Mouse (Mus musculus) C2C12 (cell line): Measurements from ENCODE around the gene Arhgap6.

Source experiments
- CEBPB ChIP-seq: IDR thresholded peaks from one replicate; pipeline ENCODE4 v1.6.1; 2011; ENCODE audit warnings: low read depth, mild to moderate bottlenecking, control low read depth, moderate library complexity
- CTCF ChIP-seq: IDR thresholded peaks from one replicate; pipeline ENCODE4 v1.5.1; 2011; ENCODE audit not compliant: control insufficient read depth, insufficient read depth, insufficient read length
- MAX ChIP-seq: IDR thresholded peaks from one replicate; pipeline ENCODE4 v1.6.1; 2011; ENCODE audit warnings: mild to moderate bottlenecking, control low read depth
- MYOD1 ChIP-seq: IDR thresholded peaks from one replicate; pipeline ENCODE4 v1.6.1; 2011; ENCODE audit warnings: low read depth; ENCODE audit not compliant: control insufficient read depth, insufficient read length
- MYOG ChIP-seq: IDR thresholded peaks from one replicate; pipeline ENCODE4 v1.6.1; 2011; ENCODE audit not compliant: control insufficient read depth, insufficient read length; ENCODE audit errors: extremely low read depth
- USF1 ChIP-seq: IDR thresholded peaks from one replicate; pipeline ENCODE4 v1.6.1; 2011; ENCODE audit warnings: low read depth, mild to moderate bottlenecking, control low read depth, moderate library complexity

DNA sequence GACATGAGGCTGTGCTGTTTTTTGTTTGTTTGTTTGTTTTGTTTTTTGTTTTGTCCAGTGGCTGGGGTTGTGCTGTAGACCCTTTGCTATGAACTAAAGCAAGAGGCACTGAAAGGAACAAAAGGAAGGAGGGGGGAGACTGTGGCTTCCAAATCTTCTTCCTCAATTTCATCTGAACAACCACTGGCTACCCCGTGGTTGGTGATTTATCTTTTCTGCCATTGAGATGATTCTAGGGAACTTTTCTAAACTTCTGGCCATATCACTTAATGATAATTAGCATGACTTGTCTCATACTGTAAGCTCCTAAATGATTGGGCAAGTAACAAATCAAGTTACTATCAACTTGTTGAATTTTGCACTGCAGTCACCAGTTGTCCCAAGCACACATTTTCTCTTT is 249.0 kb downstream of the Arhgap6 start:
- TF ChIP-seq CTCF (no peak), MAX (no peak), MYOD1 (no peak), USF1 (no peak), MYOG (no peak), CEBPB (no peak)
